Mouse (Mus musculus): ENCODE measurements at regions not wholly inside any gene's neighbourhood (a gene's known extent, or its start where the extent isn't known, plus 50 kb on each side); places are given as distances from the start of the nearest gene placed in this dataset.

DNA sequence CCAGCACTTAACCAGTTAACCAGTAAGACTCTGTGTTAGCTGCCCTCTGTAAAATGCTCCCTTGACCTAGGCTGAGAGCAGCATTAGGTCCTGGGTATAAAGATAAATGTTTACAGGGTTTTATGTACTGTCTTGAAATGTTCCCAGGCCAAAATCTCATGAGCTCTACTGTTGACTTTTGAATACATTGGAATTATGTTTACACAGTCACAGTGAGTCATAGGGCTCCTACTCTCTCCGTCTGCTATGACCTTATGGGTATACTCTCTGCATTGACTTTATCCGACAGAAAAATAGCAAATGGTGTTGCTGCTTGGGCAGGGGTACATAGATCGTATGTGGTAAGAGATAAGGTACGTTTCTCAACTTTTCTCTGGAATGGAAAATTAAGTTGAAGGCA, 596.8 kb upstream of the Zeb2 start:
- DNase-seq, result no peak

DNA sequence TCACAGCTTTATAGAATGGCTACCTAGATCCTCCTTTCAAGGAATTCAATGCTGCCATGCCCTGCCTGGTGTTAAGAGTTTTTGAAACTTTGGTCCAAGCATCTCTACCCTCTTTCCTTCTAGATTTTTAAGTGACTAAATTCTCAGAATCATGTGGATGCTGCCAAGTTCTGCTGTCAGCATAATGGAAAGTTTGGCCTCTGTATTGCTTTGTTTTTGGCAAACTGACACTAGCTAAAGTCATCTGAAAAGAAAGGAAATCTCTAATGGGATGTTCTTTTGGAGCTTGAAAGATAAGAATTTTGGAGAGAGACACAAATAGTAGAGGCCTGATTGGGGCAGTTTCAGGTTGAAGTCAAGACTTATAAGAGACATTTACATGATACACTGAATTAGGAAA, 589.8 kb upstream of the Zeb2 start:
- DNase-seq, result no peak

DNA sequence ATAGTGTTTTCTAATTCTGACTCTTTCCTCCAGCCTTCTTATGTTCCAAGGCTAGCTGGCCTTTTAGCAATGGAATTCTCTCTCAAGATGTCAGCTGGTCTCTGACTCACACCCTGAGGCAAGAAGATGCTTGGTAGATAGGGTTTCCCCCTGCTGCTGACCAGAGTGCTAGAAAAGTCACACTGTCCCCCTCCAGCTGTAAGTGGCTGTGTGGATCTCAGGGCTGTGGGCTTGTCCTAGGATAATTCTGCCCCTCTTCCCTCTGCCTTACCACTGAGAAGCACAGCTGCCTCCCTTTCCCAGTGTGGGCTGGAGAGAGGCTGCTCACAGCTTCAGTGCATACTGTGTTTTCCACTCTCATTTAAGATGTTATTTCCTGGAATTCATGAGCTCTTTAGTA, 585.3 kb upstream of the Zeb2 start:
- no peak for DNase-seq

DNA sequence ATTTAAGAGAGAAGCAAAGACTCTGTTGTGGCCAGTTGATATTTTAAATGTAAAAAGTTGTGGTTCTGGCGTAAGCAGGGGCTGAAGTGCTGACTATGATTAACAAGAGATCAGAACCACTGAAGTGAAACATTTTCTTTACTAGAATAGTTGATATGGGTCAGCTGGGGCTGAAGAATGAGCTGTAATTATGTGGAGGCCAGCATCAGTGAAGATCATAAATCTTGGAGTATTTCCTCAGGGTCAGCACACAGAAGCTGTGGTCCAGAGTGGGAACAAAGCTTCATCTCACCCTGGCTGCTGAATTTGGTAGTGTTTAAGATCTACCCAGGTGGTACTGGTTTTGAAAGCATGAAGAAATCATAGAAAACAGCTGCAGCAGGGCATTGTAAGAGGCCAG, 583.4 kb upstream of the Zeb2 start:
- no peak for DNase-seq

DNA sequence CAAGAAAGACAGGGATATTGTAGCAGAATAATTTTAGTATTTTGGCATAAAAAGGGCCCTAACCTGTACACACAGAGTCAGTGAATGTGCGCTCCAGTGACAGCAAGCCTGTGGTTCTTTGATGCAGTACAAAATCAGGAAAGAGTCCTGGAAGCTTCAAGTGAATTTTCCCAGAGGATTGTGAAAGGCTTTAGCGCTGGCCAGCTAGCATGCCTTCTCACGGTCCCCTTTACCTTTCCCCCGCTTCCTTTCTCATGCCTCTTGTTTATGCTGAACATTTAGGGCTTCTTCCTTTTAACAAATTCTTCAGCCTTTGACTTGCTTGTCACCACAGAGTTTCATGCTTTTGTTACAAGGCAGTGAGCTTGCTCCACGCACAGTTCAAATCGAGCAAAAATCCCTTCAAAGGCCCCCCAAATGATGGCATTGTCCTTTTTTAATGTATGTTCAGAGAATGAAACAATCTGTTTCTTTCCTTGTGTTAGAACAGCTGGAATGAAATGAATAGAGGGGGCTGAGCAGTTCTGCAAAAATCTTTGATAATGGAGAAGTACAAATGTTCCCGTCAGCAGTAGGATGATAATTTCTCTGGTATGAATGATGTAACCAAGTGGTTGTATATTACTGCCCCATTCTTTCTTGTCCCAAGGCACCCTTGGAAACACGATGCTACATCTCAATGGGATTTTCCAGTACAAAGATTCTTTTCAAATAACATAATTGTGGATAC, 576.3 kb upstream of the Zeb2 start:
- DNase-seq, result no peak

DNA sequence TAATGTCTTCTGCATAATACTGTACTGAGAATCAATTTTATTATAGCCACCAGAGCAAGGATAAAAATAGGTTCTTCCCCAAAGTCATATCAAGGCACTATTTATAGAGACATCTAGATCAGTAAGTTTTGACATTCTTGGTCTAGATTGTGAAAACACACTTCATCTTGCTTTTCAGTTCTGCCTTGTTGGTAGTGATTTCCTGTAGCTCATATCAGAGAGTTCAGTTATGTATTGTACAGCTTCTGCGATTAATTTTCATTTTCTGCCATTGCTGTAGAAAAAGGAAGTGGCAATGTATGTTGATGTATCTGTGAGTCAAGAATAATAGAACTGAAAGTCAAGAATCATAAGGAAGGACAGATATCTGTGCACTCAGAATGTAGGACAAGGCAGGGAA, 575.6 kb upstream of the Zeb2 start:
- DNase-seq, result no peak

DNA sequence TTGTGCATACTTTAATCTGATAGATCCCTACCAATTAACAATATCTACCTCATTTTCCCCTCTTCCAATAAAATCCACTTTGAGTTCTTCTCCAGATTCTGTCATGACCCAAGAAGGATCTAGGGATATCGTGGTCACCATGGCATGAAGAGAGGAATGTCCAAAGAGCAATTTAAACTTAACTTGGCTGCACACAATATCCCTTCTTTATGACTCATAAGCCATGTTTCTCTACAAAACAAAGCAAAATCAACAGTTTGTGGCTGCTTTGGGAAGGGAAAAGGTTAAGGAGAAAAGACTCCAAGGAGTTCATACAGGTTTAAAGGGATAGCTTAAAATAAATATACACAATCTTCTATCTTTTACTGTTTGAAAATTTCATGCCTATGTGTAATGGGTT, 571.8 kb upstream of the Zeb2 start:
- DNase-seq, result no peak

DNA sequence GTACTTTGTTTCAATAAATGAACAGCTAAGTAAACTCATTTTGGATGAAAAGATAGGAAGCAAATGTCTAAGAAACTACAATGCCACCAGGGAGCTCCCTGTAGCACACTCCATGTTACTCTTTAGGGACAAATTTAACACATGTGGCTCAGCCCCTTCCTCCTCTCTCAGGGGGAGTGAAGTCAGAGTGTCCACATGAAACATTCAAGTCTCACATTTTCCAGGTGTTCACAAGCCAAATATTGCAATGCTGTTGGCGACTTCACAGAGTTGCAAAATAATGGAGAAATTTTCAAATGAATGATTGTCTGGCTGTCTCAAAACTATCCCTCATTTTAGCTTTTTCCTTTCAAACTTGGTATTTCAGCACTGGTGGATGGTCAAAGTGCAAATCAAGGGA, 564.1 kb upstream of the Zeb2 start:
- DNase-seq, result no peak

DNA sequence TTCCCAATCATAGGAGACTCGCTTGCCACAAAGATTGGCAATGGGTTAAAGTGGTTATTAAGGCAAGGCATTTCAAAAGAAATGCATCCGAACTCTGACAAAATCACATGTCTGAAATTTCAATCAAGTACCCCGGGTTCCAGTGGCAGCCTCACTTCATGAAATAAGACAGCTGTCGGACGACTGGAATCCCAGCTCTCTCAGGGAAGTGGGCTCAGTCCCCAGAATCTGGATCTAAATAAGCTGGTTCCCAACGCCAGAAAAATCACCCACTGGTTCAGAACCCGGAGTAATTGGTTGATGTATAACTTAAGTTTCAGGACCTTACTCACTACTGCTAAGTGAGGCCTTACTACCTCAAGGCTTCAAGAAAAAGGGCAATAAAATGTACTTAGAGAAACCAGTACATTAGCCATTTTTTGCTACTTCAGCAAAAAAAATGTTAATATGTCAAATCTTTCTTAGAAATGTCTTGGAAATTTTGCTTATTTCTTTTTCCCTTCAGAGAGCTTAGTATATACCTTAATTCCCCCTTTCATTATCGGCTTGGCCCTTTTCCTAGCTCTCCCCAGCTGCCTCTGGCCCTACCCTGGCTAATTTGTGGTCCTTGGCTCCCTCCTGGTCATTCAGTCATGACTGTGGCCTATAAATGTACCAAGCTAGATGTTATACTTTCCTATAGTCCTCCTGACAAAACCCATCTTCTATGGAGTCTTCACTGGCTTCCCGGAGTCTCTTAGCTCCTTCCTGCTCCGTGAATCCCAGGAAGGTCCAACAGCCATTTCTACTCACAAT, 562.1 kb upstream of the Zeb2 start:
- no peak for DNase-seq

DNA sequence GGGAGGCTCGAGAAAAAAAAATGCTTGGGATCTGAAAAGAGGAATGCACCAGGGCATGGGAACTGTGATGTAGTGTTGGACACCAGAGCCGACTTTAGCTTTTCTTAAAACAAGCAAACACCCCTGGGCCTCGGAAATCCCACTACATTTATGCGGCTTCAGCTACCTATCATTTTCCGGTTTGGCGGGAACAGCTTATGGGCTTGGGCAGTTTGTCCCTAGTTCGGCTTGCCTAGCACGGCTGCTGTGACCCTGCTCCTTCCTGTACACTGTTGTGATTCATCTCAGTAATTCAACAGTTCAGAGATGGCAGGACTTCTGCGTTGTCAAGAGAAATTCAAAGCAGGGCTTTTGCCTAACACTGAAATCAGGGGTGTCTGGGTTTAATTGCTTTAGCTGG, 561.5 kb upstream of the Zeb2 start:
- DNase-seq, result no peak

DNA sequence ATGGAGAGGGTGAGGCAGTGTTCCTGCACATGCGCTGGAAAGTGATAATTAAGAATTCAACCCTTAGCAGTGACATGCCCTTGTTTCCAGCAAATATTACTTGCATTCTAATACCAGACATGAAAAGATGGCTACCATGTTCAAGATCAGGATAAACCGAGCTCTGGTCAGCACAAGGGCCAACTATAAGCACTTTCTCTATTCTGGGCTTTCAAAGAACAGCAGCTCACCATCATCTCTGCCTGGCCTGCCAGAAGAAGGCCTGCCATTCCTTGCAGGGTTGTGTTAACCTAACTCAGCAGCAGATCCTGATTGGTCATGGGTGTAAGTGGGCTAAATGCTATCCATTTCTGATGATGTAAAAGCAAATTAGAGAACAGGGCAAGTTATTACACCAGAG, 558.6 kb upstream of the Zeb2 start:
- no peak for DNase-seq

DNA sequence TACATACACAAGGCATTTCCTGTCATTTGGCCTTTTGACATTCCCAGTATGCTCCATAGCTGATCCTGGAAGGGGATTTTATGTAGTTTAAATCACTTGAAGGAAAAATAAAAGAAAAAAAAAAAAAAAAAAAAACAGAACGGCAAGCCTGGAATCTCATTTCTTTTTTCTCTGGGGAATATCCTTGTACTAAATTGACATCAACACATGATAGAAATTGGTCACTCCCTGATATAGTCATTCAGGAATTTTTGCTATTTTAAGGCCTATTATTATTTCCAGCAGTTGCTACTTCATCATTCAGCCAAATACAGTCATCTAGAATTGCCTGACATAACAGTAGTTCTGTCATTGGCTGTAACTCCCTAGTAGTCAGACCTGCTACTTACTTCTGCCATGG, 538.8 kb upstream of the Zeb2 start:
- DNase-seq, result no peak

DNA sequence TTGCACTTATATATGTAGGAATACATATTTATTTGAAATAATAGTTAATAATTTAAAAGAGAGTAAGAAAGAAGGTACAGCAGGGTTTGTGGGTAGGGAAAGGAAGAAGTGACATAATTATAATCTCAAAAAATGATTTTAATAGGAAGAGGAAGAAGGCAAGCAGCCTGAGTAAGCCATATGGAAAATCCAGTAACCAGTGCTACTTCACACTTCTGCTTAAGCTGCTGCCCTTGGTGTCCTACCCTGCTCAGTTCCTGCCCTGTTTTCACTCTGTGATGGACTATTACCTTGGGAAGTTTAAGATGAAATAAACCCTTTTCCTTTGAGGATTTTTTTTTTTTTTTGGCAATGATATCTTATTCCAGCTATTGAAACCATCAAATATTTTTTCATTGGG, 537.5 kb upstream of the Zeb2 start:
- no peak for DNase-seq

DNA sequence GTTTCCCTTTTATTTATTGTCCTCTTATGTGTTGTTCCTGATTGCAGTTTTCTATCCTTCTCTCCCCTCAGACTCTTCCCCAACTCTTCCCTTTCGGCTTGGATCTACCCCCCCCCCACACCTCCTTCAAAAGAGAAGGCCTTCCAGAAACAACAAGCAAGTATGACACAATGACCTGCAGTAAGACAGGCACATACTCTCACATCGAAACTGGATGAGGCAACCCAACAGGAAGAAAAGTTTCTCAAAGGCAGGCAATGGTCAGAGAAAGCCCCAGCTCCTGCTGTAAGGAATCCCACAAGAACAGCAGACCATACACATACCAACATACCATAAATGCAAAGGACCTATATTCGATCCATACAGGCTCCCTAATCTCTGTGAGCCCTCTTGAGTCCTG, 535.8 kb upstream of the Zeb2 start:
- no peak for DNase-seq

DNA sequence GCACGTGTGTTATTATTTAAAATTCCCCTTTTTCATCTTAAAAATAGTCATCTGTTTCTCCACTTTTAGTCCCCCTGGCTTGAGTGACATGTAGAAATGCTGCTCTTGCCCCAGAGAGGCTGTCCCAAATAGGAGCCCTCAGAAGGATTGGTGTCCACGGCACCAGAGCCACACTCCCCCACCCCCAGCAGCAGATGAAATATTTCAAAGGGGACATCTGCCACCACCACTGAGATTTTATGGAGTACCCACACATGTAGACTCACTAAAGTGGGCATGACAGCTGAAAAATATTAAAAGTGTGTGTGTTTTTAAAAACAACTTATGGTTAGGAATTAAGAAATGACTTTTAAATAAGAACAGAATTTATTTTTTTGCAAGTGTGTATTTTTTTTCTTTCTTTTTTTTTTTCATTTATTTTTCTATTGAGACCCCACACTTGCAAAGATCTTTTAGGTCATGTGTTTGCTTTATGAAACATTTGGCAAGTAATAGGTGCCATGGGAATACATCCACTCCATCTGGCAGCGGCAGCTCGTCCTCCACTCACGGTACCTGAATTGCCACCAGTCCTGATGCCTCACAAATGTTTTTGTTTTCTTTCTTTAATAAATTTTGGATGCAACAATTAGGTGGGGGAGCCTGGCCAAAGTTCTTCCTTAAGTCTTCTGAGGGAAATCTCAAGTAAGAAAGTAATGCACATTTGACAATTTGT, 533.2 kb upstream of the Zeb2 start:
- no peak for DNase-seq

DNA sequence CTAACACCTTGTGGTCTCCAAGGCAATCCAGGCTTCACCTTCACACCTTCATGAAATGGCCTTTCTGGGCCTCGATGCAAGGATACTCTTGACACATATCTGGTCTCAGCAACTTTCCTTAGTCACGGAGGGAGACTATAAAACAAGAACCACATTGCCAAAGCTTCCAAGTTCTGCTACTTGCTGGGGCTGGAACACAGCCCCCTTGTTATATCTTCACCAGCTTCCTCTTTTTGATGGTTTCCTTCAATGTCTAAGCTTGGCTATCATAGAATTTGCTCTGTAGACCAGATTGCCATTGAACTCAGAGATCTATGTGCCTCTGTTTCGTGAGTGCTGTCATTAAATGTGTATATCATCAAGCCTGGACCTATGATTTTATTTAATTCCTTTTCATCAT, 530.7 kb upstream of the Zeb2 start:
- DNase-seq, result no peak

DNA sequence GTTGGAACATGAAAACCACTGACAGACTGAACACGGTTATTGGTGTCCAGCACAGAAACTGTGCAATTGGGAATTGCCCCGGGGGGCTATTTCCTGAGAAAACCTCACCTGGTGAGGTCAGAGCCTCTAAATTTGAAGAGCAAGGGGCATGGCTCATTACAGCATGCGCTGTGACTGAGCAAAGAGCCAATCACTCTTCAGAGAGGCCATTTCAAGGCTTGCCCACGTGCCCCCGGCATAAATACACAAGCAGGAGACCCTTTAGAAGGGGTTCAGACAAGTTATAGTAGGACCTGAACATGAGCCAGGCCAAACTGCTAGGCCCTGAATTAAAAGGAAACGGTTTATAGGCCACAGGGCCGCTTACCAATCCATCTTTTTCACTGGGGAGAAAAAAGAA, 512.9 kb upstream of the Zeb2 start:
- DNase-seq, result no peak

DNA sequence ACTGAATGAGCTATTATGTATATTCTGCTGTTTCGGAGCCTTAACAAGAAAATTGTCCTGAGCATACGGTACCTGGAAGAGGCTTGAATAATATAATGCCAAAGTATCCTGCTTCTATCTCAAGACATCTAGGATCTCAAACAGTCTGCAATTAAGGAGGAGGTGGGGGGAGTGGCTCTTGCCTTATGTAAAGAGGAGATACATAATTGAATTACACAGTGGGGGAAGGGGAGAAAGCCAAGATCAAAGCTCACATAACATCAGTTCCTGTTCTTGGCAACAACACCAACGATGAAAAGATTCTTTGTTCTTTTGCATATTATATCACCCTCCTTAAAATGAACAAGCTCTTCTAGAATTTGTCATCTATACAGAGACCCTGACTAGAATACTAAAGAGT, 512.4 kb upstream of the Zeb2 start:
- DNase-seq, result no peak

DNA sequence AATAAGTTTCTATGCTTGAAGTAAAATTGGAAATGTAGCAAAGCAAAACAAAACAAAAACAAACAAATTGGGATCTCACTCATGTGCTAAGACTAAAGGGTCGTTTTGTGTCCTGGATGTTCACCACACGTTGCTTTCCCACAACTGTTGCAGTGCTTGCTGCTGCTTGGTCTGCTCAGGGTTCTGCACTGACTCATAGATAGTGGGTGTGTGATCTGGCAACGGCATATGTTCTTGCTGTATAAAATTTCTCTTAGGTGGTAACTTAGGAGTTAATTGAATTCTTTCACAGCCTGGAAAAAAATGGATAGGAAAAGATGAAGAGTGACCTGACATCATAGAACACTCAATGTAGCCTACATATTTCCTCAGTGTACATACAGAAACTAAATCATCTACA, 505.9 kb upstream of the Zeb2 start:
- peak; percentile 6 for DNase-seq

DNA sequence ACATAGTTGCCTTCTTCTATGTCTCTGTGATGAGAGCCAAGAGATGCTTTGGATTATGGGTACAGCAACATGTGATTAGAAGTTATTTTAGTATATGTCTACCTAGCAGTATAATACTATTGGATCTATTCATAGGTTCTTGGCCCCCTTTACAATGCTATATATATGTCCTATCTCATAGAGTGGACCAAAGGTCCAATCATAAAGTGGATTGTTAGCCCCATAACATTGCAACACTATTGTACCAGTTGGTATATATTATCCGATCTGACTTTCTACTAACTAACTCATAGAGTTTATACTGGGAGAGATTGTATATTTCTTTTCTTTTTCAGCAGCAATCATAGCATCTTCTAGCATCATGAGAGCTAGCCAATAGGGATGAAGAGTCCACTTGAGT, 491.7 kb upstream of the Zeb2 start:
- DNase-seq, result no peak

DNA sequence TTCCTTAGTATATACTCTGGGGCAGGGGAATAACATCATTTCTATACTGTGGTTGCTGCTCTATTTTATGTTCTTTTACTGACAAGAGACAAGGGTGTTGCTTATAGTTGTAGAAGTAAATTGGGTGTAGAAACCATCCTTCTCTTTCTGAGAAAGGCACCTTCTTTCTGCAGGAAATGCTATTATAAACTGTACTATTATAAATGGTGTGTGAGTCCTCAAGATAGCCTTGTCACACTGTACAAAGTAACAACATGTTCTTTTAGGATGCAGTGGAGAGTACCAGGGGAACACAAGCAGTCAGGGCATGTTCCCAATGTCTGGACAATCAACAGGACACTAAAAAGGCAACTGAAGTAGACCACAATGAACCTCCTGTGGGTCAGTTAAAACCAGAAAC, 490.2 kb upstream of the Zeb2 start:
- DNase-seq, result no peak

DNA sequence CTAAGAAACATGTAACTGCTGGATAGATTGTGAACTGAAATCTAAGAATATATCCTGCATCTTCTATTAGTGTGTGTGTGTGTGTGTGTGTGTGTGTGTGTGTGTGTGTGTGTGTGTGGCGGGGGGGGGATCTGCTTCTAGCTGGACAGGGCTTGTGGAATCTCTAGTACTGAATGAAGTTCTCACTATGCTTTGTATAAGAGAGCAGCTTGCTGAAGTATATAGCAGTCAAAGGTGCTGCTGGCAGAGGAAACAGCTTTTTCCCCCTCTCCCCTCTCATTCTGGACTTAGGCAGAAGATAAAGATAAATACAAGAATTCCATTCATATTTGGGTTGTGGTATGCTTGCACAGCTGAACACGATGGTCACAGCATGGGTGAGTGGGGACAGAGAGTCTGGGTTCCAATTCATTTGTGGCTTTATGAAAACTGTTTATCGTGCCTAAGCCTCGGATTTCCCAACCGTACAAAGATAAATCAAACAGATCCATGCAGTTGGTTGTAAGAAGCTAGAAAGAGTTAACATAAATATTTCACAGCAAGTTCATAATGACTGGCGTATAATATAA, 484.2 kb upstream of the Zeb2 start:
- DNase-seq, result no peak

DNA sequence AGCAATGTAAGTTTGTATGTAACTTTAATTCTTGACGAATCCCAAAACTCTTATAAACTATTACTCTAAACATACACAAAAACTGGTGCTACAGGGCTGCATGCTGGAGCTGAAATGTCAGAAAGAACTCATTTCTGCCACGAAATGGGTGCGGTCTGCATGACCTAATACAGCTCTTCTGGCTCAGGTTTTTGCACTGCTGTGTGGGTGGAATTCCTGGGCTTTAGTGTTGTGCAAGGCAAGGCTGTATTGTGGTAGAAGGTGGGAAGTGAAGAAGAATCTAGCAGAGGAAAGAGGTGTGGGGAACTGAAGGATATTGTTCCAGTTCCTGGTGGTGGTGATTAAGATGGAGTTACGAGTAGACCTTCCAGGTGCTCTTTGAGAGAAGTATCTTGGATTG, 476.6 kb upstream of the Zeb2 start:
- DNase-seq, result no peak

DNA sequence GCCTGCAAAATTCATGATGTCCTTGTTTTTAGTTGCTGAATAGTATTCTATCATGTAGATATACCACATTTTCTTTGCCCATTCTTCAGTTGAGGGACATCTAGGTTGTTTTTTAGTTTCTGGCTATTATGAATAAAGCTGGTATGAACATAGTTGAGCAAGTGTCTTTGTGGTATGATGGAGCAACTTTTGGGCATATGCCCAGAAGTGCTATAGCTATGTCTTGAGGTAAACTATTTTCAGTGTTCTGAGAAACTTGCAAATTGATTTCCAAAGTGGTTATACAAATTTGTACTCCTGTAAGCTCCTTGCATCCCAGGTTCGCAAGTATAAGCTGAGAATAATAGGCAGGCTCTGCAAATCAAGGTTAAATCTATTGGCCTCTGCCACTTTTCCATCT, 473.8 kb upstream of the Zeb2 start:
- DNase-seq, result no peak

Measured in right cerebral cortex, postnatal 14 days (tissue).